In genomic region chr6:97252711-97253221, GRCm38 (mm10) we compare ENCODE assay signal across 11 mouse cellular contexts. TPM values are rescaled to one million over a fixed set of nuclear protein-coding genes. Genes with fewer than 3 reads are reported as not detected.
DNase-seq lines count a peak whose midpoint lies in the region; ATAC-seq and TF ChIP-seq lines count a peak whose summit lies in the region.
"Had no signal": no experiment of that assay in that cellular context is flagged by ENCODE, and none has a peak within 500 bp of the region (broad histone marks: within the 10 kb centered on the region; RNA-seq: fewer than 3 reads in every experiment).

Gene Lmod3 (minus strand): TSS chr6:97252759.

- no peak within 1 kb of the TSS for H3K4me3 ChIP-seq in forebrain, embryonic 13.5 days
- H3K4me3 ChIP-seq in forebrain, postnatal 0 days (ENCODE audit: low read depth, low read length) = no peak within 1 kb of the TSS
- H3K4me3 ChIP-seq: hindbrain, embryonic 13.5 days had no signal

- no peak within 1 kb of the TSS for H3K27ac ChIP-seq in forebrain, embryonic 13.5 days
- no peak within 1 kb of the TSS for H3K27ac ChIP-seq in forebrain, postnatal 0 days (ENCODE audit: low read depth, low read length)
- H3K27ac ChIP-seq: hindbrain, embryonic 13.5 days had no signal

- H3K4me1 ChIP-seq in forebrain, embryonic 13.5 days = no peaks in the 10 kb centered on the region
- no peaks in the 10 kb centered on the region for H3K4me1 ChIP-seq in forebrain, postnatal 0 days (ENCODE audit: insufficient read depth)

- intact Hi-C loops in heart, postnatal 14 days (cut with DNase I) = loop anchor here (5.0 kb wide), 1 partner anchor 490 kb away; no protein-coding TSS in a partner anchor

- H3K4me2 ChIP-seq in forebrain, embryonic 13.5 days = no peak within 1 kb of the TSS
- H3K4me2 ChIP-seq in forebrain, postnatal 0 days (ENCODE audit: low read depth) = no peak within 1 kb of the TSS
- H3K4me2 ChIP-seq: hindbrain, embryonic 13.5 days had no signal

- no peaks in the 10 kb centered on the region for H3K27me3 ChIP-seq in forebrain, embryonic 13.5 days
- H3K27me3 ChIP-seq in forebrain, postnatal 0 days (ENCODE audit: insufficient read depth, low read length) = no peaks in the 10 kb centered on the region
- H3K27me3 ChIP-seq: hindbrain, embryonic 13.5 days; Patski had no signal

- no peak for DNase-seq in frontal cortex, postnatal 10 days (ENCODE audit: low spot score in 2 of 2)
- DNase-seq in right cerebral cortex, postnatal 25 days = peak; percentile 13
- DNase-seq in right cerebral cortex, postnatal 14 days = no peak
- DNase-seq in heart, postnatal 14 days = peak in 1 of 2 experiments; percentile 37
- DNase-seq in forebrain, postnatal 0 days = no peak
- no peak for DNase-seq in spleen, adult 18-20 months

- no peaks in the 10 kb centered on the region for H3K36me3 ChIP-seq in forebrain, embryonic 13.5 days (ENCODE audit: poor library complexity, severe bottlenecking)
- no peaks in the 10 kb centered on the region for H3K36me3 ChIP-seq in forebrain, postnatal 0 days (ENCODE audit: insufficient read depth)
- H3K36me3 ChIP-seq: hindbrain, embryonic 13.5 days had no signal

- no peaks in the 10 kb centered on the region for H3K9me3 ChIP-seq in forebrain, embryonic 13.5 days (replicated peaks)
- no peaks in the 10 kb centered on the region for H3K9me3 ChIP-seq in forebrain, postnatal 0 days (ENCODE audit: low read length)
- H3K9me3 ChIP-seq: hindbrain, embryonic 13.5 days had no signal

- TF ChIP-seq CTCF in forebrain, postnatal 0 days (IDR thresholded peaks at IDR 0.05; ENCODE audit: low read depth) = no peak

- 35% methylated on average over 9 of the region's 9 CpGs for WGBS in forebrain, embryonic 13.5 days
- 39% methylated on average over 9 of the region's 9 CpGs for WGBS in forebrain, postnatal 0 days

- H3K9ac ChIP-seq in forebrain, embryonic 13.5 days = no peak within 1 kb of the TSS
- H3K9ac ChIP-seq in forebrain, postnatal 0 days = no peak within 1 kb of the TSS
- H3K9ac ChIP-seq: hindbrain, embryonic 13.5 days had no signal

- peak; percentile 86 for ATAC-seq in frontal cortex, adult (ENCODE audit: low TSS enrichment)
- ATAC-seq in forebrain, embryonic 13.5 days = no peak
- no peak for ATAC-seq in forebrain, postnatal 0 days
- ATAC-seq: Patski had no signal

RNA-seq across cellular contexts. Expression of gene Lmod3, which starts in this region (rescaled TPM):
- total RNA-seq in heart, postnatal 14 days (2021) = 10 to 100 TPM; 50.2 to 55.6 TPM
- not detected in 2 replicates for polyA plus RNA-seq in forebrain, embryonic 13.5 days (2015; fragmentation: Nextera tagmentation; extraction: Ambion mirVana)
- total RNA-seq in forebrain, postnatal 0 days (2014; rRNA removed) = 0.05 and 0.46 TPM in 2 replicates
- polyA plus RNA-seq in forebrain, postnatal 0 days (2015; fragmentation: Nextera tagmentation; extraction: Ambion mirVana) = 0.08 and 0.11 TPM in 2 replicates
- polyA plus RNA-seq: Patski; small intestine, adult 2 months had no signal

Comparison
In these comparisons a context has a peak if more than half of its experiments do, and no peak if none do; other contexts are left out.
1. RNA of gene Lmod3 (total RNA-seq): 50.2 to 55.6 TPM in heart, postnatal 14 days; 0.05 to 0.46 TPM in forebrain, postnatal 0 days; every median in the first group is over 10 times any median in the second.